Mouse (Mus musculus): Measurements from ENCODE around the gene Thbs3.
"Not testable (repeated sequence)": the region's sequence is repeated elsewhere in the genome, so short reads cannot be mapped to it uniquely, and the experiment has no call there.

The Thbs3 gene

DNA sequence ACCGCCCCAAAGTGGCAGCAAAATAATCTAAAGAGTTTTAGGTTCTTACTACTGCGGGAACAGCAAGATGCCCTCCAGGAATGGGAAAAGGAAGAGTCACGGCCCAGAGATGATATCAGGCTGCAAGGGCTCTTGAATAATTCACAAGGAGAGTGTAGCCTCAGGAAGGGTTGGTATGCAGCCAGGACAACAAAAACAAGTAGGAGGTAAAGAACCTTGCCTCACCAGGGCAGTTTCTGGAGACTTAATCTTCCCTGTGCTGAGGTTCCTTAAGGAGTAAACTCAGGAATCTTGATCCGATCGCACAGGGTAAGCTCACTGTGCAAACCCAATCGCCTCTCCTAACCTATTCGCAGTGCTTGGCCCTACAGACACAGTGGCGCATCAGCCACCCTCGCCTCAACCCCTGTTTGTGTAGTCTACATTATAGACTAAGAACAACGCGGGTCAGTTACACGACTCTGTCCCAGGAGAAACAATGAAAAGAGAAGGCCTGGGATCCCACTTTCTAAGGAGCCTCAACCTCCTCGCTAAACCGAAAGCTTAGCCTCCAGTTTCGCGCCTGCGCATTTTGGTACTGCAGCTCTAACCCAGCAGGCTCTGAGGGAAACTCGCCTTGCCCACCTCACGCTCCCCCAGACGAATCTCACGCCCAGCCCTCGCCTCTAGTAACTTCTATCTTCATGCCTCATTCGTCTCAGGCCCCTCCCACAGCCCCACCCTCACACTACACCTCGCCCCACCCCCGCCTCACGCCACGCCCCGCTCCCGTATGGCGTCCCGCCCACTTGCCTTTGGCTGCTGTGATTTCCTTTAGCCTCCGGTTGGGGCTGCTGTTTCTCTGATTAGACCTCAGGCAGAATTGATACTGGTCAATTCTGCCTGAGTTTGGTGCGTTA, 18.8 kb upstream of the Thbs3 start:
- peak; percentile 88 for DNase-seq (ENCODE audit: low read depth, low spot score)

- DNase-seq (ENCODE audit: low read depth, low spot score), result no peak
These were observed 15.1 kb upstream of the Thbs3 start for GRCm38 (mm10) chr3:89199839-89200238.

- DNase-seq (ENCODE audit: low read depth, low spot score), result peak; percentile 83
These were observed 12.5 kb upstream of the Thbs3 start, which contains the start of gene Gba for GRCm38 (mm10) chr3:89202253-89203141. TSS of gene Gba (plus strand) at chr3:89202928.

- no peak for DNase-seq (ENCODE audit: low read depth, low spot score)
These were observed 11.9 kb upstream of the Thbs3 start for GRCm38 (mm10) chr3:89203142-89203514.

DNA sequence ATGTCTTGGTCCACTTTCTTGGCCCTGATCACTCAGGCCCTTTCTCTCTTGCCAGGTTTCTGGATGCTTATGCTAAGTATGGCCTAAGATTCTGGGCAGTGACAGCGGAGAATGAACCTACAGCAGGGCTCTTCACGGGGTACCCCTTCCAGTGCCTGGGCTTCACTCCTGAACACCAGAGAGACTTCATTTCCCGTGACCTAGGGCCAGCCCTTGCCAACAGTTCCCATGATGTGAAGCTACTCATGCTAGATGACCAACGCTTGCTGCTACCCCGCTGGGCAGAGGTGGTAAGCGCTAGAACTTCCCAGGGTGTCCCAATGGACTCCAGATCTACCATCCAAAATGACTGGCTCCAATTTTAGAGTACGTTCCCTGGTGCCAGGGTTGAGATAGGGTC, 8.9 kb upstream of the Thbs3 start:
- DNase-seq (ENCODE audit: low read depth, low spot score), result no peak

GRCm38 (mm10) chr3:89206695-89207094, 8.3 kb upstream of the Thbs3 start:
- DNase-seq (ENCODE audit: low read depth, low spot score), result no peak

- no peak for DNase-seq (ENCODE audit: low read depth, low spot score)
These were observed 6.8 kb upstream of the Thbs3 start for GRCm38 (mm10) chr3:89208075-89208657.

DNA sequence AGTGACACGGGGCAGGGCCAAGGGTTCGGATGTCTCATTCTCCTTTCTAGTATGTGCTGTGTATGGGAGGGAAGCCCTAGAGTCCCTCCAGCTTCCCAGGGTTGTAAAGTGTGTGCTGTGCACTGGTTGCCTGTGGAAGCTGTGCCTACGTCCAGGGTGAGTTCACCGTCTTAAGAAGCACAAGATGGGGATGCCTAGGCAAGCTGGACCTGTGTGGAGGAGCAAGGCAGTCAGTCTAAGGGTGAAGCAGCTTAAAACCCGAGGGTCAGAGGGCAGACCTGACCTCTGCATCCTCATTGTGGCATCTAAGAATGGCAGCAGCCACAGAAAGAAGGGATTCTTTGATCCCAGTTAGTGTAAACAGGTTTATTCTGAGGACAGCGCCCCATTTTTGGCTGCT, 6.2 kb upstream of the Thbs3 start:
- no peak for DNase-seq (ENCODE audit: low read depth, low spot score)

DNA sequence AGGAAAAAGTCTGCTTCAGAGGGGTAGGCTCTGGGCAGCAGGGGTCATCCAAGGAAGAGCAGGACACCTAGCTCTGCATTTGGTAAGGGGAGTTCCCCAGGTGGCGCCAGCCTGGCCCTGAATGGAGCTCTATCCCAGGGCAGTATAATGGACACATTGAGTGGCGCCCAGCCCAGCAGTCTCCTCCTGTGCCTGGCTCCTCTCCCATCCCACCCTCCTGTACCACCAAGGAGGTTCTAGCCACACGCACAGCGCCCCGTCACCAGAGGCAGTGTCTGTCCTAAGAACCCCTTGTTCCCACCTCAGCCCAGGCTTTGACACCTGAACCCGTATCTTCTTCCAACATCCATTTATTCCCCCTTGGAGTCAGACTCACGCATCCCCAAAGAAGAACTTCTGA, 5.2 kb upstream of the Thbs3 start:
- no peak for DNase-seq (ENCODE audit: low read depth, low spot score)

- no peak for DNase-seq (ENCODE audit: low read depth, low spot score)
These were observed 4.8 kb upstream of the Thbs3 start for GRCm38 (mm10) chr3:89210162-89210561.

DNA sequence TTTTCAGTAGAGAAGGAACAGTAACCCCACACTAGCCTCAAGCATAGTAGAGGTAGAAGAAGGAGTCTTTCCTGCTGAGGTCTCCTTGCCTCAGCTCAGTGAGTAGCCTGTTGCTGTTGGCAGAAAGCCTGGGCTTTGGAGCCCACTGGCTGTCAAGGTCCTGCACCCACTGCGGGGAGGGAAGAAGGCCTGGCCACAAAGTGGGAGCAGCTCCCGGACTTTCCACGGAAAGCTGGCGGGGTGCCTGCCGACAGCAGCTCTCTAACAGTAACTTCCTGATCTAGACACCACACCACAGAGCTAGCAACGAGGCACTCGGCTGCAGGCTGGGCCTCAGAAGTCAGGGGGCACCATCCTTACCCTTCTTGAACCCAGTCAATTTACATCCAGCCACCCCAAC, 4.2 kb upstream of the Thbs3 start:
- no peak for DNase-seq (ENCODE audit: low read depth, low spot score)

DNA sequence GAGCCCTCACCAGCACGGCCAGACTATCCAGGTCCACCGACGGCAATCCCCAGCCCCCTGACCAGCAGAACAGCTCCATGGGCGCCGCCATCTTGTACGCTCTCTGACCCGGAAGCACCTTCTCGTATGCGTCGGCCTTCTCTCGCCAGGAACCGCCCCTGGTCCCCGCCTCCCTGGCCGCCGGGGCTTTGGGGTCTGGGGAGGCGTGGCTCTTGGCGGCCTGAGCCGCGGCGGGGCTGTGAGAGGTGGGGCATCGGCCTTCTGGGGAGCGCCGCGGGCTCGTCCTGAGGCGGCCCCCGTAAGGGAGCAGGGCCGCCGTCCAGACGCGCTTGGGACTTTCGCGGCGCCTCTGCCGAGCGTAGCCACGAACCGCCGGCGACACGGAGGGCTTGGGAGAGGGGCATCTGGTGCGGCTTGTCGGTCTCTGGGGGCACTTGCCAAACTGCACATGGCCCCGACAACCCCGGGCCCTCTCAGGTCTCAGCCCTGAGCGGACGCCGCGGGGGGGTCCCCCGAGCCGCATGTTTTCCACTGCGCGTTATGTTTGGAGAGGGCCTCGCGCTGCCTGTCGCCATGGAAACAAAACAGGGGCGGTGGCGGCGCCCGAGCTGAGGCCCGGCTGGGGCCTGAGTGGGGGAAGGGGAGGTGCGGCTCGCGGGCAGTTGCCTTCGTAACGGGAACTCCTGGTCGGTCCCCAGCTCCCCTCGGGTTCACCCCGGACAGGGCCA, 1.0 kb upstream of the Thbs3 start:
- DNase-seq (ENCODE audit: low read depth, low spot score), result peak; percentile 93

- DNase-seq (ENCODE audit: low read depth, low spot score), result peak; percentile 84
These were observed 873 bp downstream of the Thbs3 start for GRCm38 (mm10) chr3:89215853-89216252.

- not testable (repeated sequence) for DNase-seq (ENCODE audit: low read depth, low spot score)
These were observed 1.4 kb downstream of the Thbs3 start for GRCm38 (mm10) chr3:89216407-89216806.

GRCm38 (mm10) chr3:89218271-89218670, 3.3 kb downstream of the Thbs3 start:
- DNase-seq (ENCODE audit: low read depth, low spot score), result no peak

DNA sequence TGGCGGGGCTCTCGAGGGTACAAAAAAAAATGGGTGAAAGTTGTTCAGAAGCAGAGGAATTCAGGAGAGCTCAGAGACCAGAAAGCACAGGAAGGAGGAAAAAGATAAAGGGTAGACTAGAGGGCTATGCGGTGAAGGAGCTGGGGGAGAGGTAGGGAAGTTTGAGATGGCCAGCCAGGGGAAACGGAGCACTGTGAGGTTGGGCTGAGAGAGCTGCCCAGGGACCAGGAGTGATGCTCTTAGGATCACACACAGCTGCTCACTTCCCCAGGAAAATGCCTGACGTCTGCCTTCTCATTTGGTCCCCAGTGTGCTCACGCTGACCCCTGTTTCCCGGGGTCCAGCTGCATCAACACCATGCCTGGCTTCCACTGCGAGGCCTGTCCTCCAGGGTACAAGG, 4.6 kb downstream of the Thbs3 start:
- no peak for DNase-seq (ENCODE audit: low read depth, low spot score)

- no peak for DNase-seq (ENCODE audit: low read depth, low spot score)
These were observed 6.2 kb downstream of the Thbs3 start for GRCm38 (mm10) chr3:89221167-89221566.

GRCm38 (mm10) chr3:89224796-89225195, 9.8 kb downstream of the Thbs3 start:
- no peak for DNase-seq (ENCODE audit: low read depth, low spot score)

DNA sequence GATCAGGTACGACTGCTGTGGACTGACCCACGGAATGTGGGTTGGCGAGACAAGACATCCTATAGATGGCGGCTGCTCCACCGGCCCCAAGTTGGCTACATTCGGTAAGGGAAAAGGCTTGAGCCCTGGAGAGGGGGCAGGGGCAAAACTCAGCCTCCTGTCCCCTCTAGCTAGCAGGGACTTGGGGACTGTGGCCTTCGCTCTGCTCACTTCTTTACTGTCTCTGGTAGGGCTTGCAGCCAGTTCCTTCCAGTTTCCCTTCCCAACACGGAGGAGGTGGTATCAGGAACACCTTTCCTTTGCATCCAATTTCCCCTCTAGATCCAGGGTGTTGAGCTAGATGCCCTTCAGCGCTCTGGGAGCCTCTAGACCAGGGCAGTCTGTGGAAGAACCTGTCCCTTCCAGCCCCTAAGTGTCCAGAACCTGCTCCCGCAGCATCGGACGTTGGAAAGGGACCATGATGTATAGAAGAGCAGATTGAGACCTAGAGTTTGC, 10.4 kb downstream of the Thbs3 start:
- DNase-seq (ENCODE audit: low read depth, low spot score), result no peak

DNA sequence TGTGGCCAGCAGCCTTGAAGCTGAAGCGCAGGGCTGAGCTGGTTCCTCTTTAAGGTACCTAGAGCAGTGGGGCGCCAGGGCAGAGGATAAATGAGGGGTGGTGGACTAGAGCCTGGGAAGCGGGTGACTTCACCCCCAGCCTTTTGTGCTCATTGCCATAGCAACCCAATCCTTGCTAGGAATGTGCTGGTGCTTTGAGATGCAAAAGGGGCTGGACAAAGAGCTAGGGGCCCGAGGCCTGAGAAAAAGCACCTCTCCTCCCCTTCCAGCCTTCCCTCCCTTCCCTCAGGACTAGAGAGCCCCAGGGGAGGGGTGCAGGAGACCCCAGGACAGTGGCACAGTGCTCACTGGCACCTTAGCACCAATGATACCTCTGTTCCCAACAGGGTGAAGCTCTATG, 10.9 kb downstream of the Thbs3 start:
- DNase-seq (ENCODE audit: low read depth, low spot score), result no peak

GRCm38 (mm10) chr3:89226361-89226760, 11.4 kb downstream of the Thbs3 start:
- DNase-seq (ENCODE audit: low read depth, low spot score), result no peak

All from embryo, embryonic 11.5 days (tissue).